Mouse (Mus musculus) intestine, embryonic 14.5 days (tissue): ENCODE results near the gene Hist1h3f. TPM values are rescaled to one million over a fixed set of nuclear protein-coding genes. Genes with fewer than 3 reads are reported as not detected.
"Not testable (repeated sequence)": the region's sequence is repeated elsewhere in the genome, so short reads cannot be mapped to it uniquely, and the experiment has no call there.

Experiments
- ATAC-seq: fragments of 200-750 bp; cut with Nextera tagmentation; replicated peaks from 2 replicates; pipeline ENCODE4 v1.8.0; 2017; ENCODE audit warnings: low read depth, moderate number of reproducible peaks, moderate TSS enrichment, moderate library complexity; ENCODE audit not compliant: low FRiP score, low TSS enrichment
- DNase-seq: peaks from one replicate; pipeline ENCODE4 v3.0.0-alpha.2; 2018; ENCODE audit warnings: low spot score
- H3K27ac ChIP-seq: fragments of 300-500 bp; sonication (generic); 2 replicates; pipeline ENCODE4 v1.5.1; 2014; ENCODE audit warnings: low read depth, mild to moderate bottlenecking, control low read depth
- H3K27me3 ChIP-seq: fragments of 300-500 bp; sonication (generic); replicated peaks from 2 replicates; pipeline ENCODE4 v1.6.1; 2014; ENCODE audit warnings: low read length, control low read depth; ENCODE audit not compliant: control insufficient read depth, insufficient read depth
- H3K36me3 ChIP-seq: fragments of 300-500 bp; sonication (generic); 2 replicates; pipeline ENCODE4 v1.6.1; 2014; ENCODE audit warnings: low read length, control low read depth; ENCODE audit not compliant: control insufficient read depth, insufficient read depth
- H3K4me1 ChIP-seq: fragments of 300-500 bp; sonication (generic); replicated peaks from 2 replicates; pipeline ENCODE4 v1.6.1; 2014; ENCODE audit warnings: low read length, control low read depth, mixed read lengths; ENCODE audit not compliant: control insufficient read depth, insufficient read depth
- H3K4me2 ChIP-seq: fragments of 300-500 bp; sonication (generic); 2 replicates; pipeline ENCODE4 v1.6.1; 2014; ENCODE audit warnings: low read length
- H3K4me3 ChIP-seq: fragments of 300-500 bp; sonication (generic); 2 replicates; pipeline ENCODE4 v1.5.1; 2014; ENCODE audit warnings: low read depth, low read length, control low read depth, mixed read lengths
- H3K9ac ChIP-seq: fragments of 300-500 bp; sonication (generic); 2 replicates; pipeline ENCODE4 v1.6.1; 2014; ENCODE audit warnings: mild to moderate bottlenecking, low read length
- H3K9me3 ChIP-seq: fragments of 300-500 bp; sonication (generic); 2 replicates; pipeline ENCODE4 v1.6.1; 2016; ENCODE audit warnings: low read length, control low read depth; ENCODE audit not compliant: control insufficient read depth
- WGBS: fragments of 180-500 bp; shearing (Covaris S2); extraction: QIAGEN DNeasy Blood & Tissue Kit; methylation state at CpG from one replicate; pipeline ENCODE4 v1.1.7; 2014; 5-methylcytosine and 5-hydroxymethylcytosine counted together
- polyA plus RNA-seq: library from polyadenylated mRNA; unstranded; fragments of >200 nt; fragmentation: Nextera tagmentation; extraction: Ambion mirVana; gene quantifications from 2 replicates; pipeline ENCODE4 v1.2.1, GENCODE M21; 2014

Hist1h3f gene
- polyA plus RNA-seq, 1 experiment from 2014 or later, result 1.1 TPM

- H3K27ac ChIP-seq, result peak within 1 kb of the TSS; percentile 99
- peak; percentile 98 for DNase-seq
- H3K27me3 ChIP-seq, H3K36me3 ChIP-seq, H3K4me1 ChIP-seq, H3K9me3 ChIP-seq: not testable (repeated sequence)
- peak within 1 kb of the TSS; percentile 73 for H3K9ac ChIP-seq
- peak within 1 kb of the TSS; percentile 92 for H3K4me2 ChIP-seq
- under 1% methylated on average over 49 of the region's 67 CpGs for WGBS
- H3K4me3 ChIP-seq, result peak within 1 kb of the TSS; percentile 38
- ATAC-seq, result peak; percentile 90
Measured at GRCm38 (mm10) chr13:23561883-23562659, 18.2 kb downstream of the Hist1h3f start, which contains the start of gene Hist1h3e. Hist1h3e (minus strand) TSS chr13:23562369.

- Histone ChIP-seq H3K27ac (peak overlapping the region; percentile 99), H3K9me3 (no peaks in the 10 kb centered on the region), H3K4me1 (no peaks in the 10 kb centered on the region), H3K4me2 (peak overlapping the region; percentile 92), H3K4me3 (peak overlapping the region; percentile 38), H3K9ac (peak overlapping the region; percentile 73), H3K27me3 (no peaks in the 10 kb centered on the region), H3K36me3 (no peaks in the 10 kb centered on the region)
- 3% methylated on average over 18 of the region's 18 CpGs for WGBS
- DNase-seq (peak; percentile 72), ATAC-seq (peak; percentile 72)
Measured at GRCm38 (mm10) chr13:23562699-23563462, 19.0 kb downstream of the Hist1h3f start.

- 82% methylated on average over 2 of the region's 2 CpGs for WGBS
- Histone ChIP-seq H3K4me1 (no peaks in the 10 kb centered on the region), H3K36me3 (no peaks in the 10 kb centered on the region), H3K4me3 (no peak overlapping the region), H3K4me2 (no peak overlapping the region), H3K27me3 (no peaks in the 10 kb centered on the region), H3K9ac (no peak overlapping the region), H3K9me3 (no peaks in the 10 kb centered on the region), H3K27ac (no peak overlapping the region)
- DNase-seq (no peak), ATAC-seq (no peak)
Measured at GRCm38 (mm10) chr13:23564482-23564881, 20.6 kb downstream of the Hist1h3f start.

- Histone ChIP-seq H3K9ac (peak overlapping the region; percentile 59), H3K4me2 (peak overlapping the region; percentile 51), H3K27ac (peak overlapping the region; percentile 98), H3K4me3 (peak overlapping the region; percentile 59)
- not testable (repeated sequence) for DNase-seq, H3K27me3 ChIP-seq, ATAC-seq, H3K36me3 ChIP-seq, H3K9me3 ChIP-seq, H3K4me1 ChIP-seq
- 4% methylated on average over 20 of the region's 41 CpGs for WGBS
Measured at GRCm38 (mm10) chr13:23570261-23571021, 26.6 kb downstream of the Hist1h3f start.

- Histone ChIP-seq H3K4me3 (peak within 1 kb of the TSS; percentile 59), H3K27ac (peak within 1 kb of the TSS; percentile 98), H3K9me3 (no peaks in the 10 kb centered on the region), H3K36me3 (no peaks in the 10 kb centered on the region), H3K27me3 (no peaks in the 10 kb centered on the region), H3K9ac (peak within 1 kb of the TSS; percentile 83), H3K4me2 (peak within 1 kb of the TSS; percentile 79), H3K4me1 (0 out of 2 replicates have a peak, but pooled peaks cover 3% of the 10 kb centered on the region)
- ATAC-seq (peak; percentile 85), DNase-seq (peak; percentile 86)
- WGBS, result under 1% methylated on average over 18 of the region's 18 CpGs
Measured at GRCm38 (mm10) chr13:23571022-23571503, 27.2 kb downstream of the Hist1h3f start, which contains the start of the genes Hist1h2ae and Hist1h2bg. Hist1h2ae (minus strand) TSS chr13:23571220. Hist1h2bg (plus strand) TSS chr13:23571396.

- under 1% methylated on average over 12 of the region's 34 CpGs for WGBS
- Histone ChIP-seq H3K27ac (peak overlapping the region; percentile 98), H3K4me3 (peak overlapping the region; percentile 59), H3K4me2 (peak overlapping the region; percentile 79), H3K9ac (peak overlapping the region; percentile 83)
- not testable (repeated sequence) for DNase-seq, H3K36me3 ChIP-seq, H3K9me3 ChIP-seq, ATAC-seq, H3K4me1 ChIP-seq, H3K27me3 ChIP-seq
Measured at GRCm38 (mm10) chr13:23571504-23572217, 27.8 kb downstream of the Hist1h3f start.

- H3K4me2 ChIP-seq, result peak overlapping the region; percentile 79
- 19% methylated on average over 2 of the region's 2 CpGs for WGBS
Measured at GRCm38 (mm10) chr13:23572218-23573033, 28.6 kb downstream of the Hist1h3f start.

More at GRCm38 (mm10) chr13:23572218-23573033, 28.6 kb downstream of the Hist1h3f start:
- Histone ChIP-seq H3K4me1 (peaks cover 14% of the 10 kb centered on the region), H3K27me3 (no peaks in the 10 kb centered on the region), H3K4me3 (peak overlapping the region; percentile 59), H3K9me3 (no peaks in the 10 kb centered on the region), H3K36me3 (no peaks in the 10 kb centered on the region), H3K9ac (peak overlapping the region; percentile 83), H3K27ac (peak overlapping the region; percentile 98)
- ATAC-seq (no peak), DNase-seq (no peak)
